Mouse (Mus musculus) megakaryocyte progenitor cell, adult 5-6 weeks (primary cell): ENCODE data around the gene Nop53. TPM values are rescaled to one million over a fixed set of nuclear protein-coding genes. Genes with fewer than 3 reads are reported as not detected.

ENCODE experiments used
- total RNA-seq, 2 experiments: library from RNA; stranded (forward) in 1 of 2; stranded (reverse) in 1 of 2; fragments of 157-497, 149-512 nt in 1 of 2; fragments of 200-1000 nt in 1 of 2; gene quantifications; 2 replicates each; pipeline versions ENCODE4 v1.2.3 to v1.2.4; 2015 to 2017

Nop53 gene
- total RNA-seq, 2 experiments from 2014 or later: 64.0 to 286 TPM

Other genes with a start within 250 kb of the Nop53 start
- not detected in 2 replicates for gene Obox5, start 195.9 kb downstream of the Nop53 start, total RNA-seq (2015)
- not detected in 2 replicates for gene Obox5, start 195.9 kb downstream of the Nop53 start, total RNA-seq (2017)
- not detected in 2 replicates for gene Obox6, start 106.4 kb downstream of the Nop53 start, total RNA-seq (2015)
- gene Obox6, start 106.4 kb downstream of the Nop53 start, total RNA-seq (2017): not detected in 2 replicates
- gene Crx, start 66.1 kb downstream of the Nop53 start, total RNA-seq (2015): not detected in 2 replicates
- gene Crx, start 66.1 kb downstream of the Nop53 start, total RNA-seq (2017): not detected in 2 replicates
- gene Crxos, start 63.5 kb downstream of the Nop53 start, total RNA-seq (2015): not detected in 2 replicates
- gene Crxos, start 63.5 kb downstream of the Nop53 start, total RNA-seq (2017): not detected in 2 replicates
- gene Selenow, start 23.7 kb downstream of the Nop53 start, total RNA-seq (2015): 69.8 and 85.4 TPM in 2 replicates
- 23.7 and 30.0 TPM in 2 replicates for gene Selenow, start 23.7 kb downstream of the Nop53 start, total RNA-seq (2017)
- 0.07 and 0.27 TPM in 2 replicates for gene Ehd2, start 21.5 kb upstream of the Nop53 start, total RNA-seq (2015)
- 0.21 and 0.24 TPM in 2 replicates for gene Ehd2, start 21.5 kb upstream of the Nop53 start, total RNA-seq (2017)
- 14.7 and 14.9 TPM in 2 replicates for gene Bicra, start 101.8 kb upstream of the Nop53 start, total RNA-seq (2015)
- 1.1 and 3.4 TPM in 2 replicates for gene Bicra, start 101.8 kb upstream of the Nop53 start, total RNA-seq (2017)
- 0.15 TPM in 1 of 2 replicates, not detected in the other for gene Zfp541, start 115.7 kb upstream of the Nop53 start, total RNA-seq (2015)
- gene Zfp541, start 115.7 kb upstream of the Nop53 start, total RNA-seq (2017): 0.04 TPM in 1 of 2 replicates, not detected in the other
- 69.2 and 72.0 TPM in 2 replicates for gene Napa, start 152.4 kb upstream of the Nop53 start, total RNA-seq (2015)
- 46.2 and 57.8 TPM in 2 replicates for gene Napa, start 152.4 kb upstream of the Nop53 start, total RNA-seq (2017)
- gene Kptn, start 173.8 kb upstream of the Nop53 start, total RNA-seq (2015): 8.1 and 10.7 TPM in 2 replicates
- 8.3 and 10.6 TPM in 2 replicates for gene Kptn, start 173.8 kb upstream of the Nop53 start, total RNA-seq (2017)
- not detected in 2 replicates for gene Slc8a2, start 183.8 kb upstream of the Nop53 start, total RNA-seq (2015)
- gene Slc8a2, start 183.8 kb upstream of the Nop53 start, total RNA-seq (2017): not detected in 2 replicates
- gene Meis3, start 229.0 kb upstream of the Nop53 start, total RNA-seq (2015): 0.34 TPM in 1 of 2 replicates, not detected in the other
- not detected in 2 replicates for gene Meis3, start 229.0 kb upstream of the Nop53 start, total RNA-seq (2017)